Mouse (Mus musculus): ENCODE results near the gene Scrn2.

DNA sequence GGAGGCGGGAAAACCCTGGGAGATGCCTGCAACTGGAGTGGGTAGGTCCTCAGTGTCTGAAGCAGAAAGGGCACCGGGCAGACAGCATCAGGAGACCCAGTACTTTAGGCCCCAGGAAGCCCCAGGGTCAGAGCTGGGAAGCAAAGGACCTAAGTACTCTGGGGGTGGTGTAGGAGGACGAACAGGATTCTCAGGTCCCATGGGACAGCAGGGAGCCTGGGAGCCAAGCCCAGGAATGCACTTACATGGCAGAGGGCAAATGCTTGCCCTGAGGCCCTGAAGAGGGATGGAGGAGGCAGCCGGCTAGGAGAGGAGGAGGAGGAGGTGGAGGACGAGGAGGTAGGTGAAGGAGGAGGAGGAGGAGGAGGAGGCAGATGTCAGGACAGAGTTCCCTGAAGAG lies 34.7 kb upstream of the Scrn2 start:
- TF ChIP-seq ZC3H11A (IDR thresholded peaks at IDR 0.05; ENCODE audit: borderline replicate concordance, low read depth, low read length) (no peak), MAFK (IDR thresholded peaks at IDR 0.05; ENCODE audit: insufficient read depth, low read depth, low read length) (no peak), CHD2 (IDR thresholded peaks at IDR 0.05; ENCODE audit: low read depth, low read length) (no peak)

Data from ES-E14 (cell line).